Mouse (Mus musculus): ENCODE data around the gene Rgl2.

DNA sequence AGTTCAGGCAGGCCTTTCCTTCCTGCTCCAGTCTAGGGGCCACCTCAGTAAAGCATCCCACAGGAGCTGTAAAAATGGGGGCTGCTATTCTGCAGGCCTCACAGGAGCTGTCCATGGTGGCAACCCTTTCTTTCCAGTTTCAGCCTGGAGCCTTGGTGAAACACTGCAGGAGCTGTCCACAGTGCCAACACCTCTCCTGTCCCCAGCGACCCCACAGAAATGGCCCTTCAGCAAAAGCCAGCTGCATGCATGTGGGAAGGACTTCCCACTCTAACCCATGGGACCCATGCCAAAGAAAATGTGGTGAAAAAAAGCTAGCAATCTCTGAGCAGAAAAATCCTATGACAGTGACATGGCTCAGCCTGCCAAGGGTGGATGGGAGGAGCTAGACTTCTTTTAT, 43.3 kb downstream of the Rgl2 start:
- no peak for TF ChIP-seq GATA1 (IDR thresholded peaks at IDR 0.05; ENCODE audit: borderline replicate concordance, low read length)
- no peak for TF ChIP-seq FLI1 (IDR thresholded peaks at IDR 0.05; ENCODE audit: low read length)
